Mouse (Mus musculus) cerebellum, adult 9-11 months (tissue): ENCODE measurements at regions not wholly inside any gene's neighbourhood (a gene's known extent, or its start where the extent isn't known, plus 50 kb on each side); places are given as distances from the start of the nearest gene placed in this dataset.
A peak's percentile ranks its signal among the peaks of the same experiment; 100 is the strongest.

Source experiments
- DNase-seq: peaks from one replicate; pipeline ENCODE4 v3.0.0; 2022

DNA sequence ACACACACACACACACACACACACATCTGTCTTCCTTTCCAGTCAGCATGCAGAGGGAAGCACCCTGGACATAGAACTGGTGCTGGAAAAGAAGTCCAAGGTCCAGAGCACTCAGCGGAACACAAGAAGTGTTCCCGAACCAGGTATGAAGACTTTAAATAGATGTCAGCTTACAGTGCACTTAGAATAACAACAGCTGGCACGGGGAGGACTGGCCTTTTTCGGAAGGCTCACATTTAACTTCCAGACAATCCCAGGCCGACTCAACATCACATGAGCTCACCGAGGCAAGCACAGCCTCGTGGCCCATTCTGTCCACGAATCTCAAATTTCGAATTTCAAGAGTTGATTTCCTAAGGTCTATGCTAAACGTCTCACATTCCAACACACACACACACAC lies 70.9 kb upstream of the Slc25a33 start:
- no peak for DNase-seq

GRCm38 (mm10) chr4:149843736-149844135 lies 69.7 kb upstream of the Slc25a33 start:
- no peak for DNase-seq

DNA sequence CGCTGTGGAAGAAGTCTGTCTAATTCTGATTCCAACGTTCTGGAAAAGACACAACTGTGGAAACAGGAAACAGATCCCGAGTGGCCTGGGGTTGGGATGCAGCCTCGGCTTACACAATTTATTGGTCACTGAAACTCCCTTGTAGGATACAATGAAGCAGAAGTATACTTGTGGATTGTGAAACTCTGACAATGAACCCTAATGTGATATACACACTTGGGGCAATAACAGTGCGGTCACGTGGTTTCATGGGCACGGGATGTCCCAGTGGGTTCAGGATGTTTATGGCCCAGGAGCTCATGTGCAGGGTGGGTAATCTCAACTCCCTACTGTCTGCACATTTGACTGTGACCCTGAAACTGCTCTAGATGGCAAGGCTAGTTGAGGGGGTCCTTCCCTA lies 68.8 kb upstream of the Slc25a33 start:
- DNase-seq: no peak

GRCm38 (mm10) chr4:149841856-149842255 lies 67.8 kb upstream of the Slc25a33 start:
- no peak for DNase-seq

GRCm38 (mm10) chr4:149840511-149841292 lies 66.6 kb upstream of the Slc25a33 start:
- no peak for DNase-seq

GRCm38 (mm10) chr4:149838682-149839081 lies 64.6 kb upstream of the Slc25a33 start:
- peak; percentile 11 for DNase-seq

- DNase-seq: no peak
These were observed 60.6 kb upstream of the Slc25a33 start for GRCm38 (mm10) chr4:149834646-149835156.

- no peak for DNase-seq
These were observed 58.5 kb upstream of the Slc25a33 start for GRCm38 (mm10) chr4:149832446-149833101.

- no peak for DNase-seq
These were observed 56.6 kb upstream of the Slc25a33 start for GRCm38 (mm10) chr4:149830551-149831192.

- no peak for DNase-seq
These were observed 55.9 kb upstream of the Slc25a33 start for GRCm38 (mm10) chr4:149829964-149830363.

GRCm38 (mm10) chr4:149827784-149828183 lies 53.7 kb upstream of the Slc25a33 start:
- no peak for DNase-seq
